In the genomic region with DNA sequence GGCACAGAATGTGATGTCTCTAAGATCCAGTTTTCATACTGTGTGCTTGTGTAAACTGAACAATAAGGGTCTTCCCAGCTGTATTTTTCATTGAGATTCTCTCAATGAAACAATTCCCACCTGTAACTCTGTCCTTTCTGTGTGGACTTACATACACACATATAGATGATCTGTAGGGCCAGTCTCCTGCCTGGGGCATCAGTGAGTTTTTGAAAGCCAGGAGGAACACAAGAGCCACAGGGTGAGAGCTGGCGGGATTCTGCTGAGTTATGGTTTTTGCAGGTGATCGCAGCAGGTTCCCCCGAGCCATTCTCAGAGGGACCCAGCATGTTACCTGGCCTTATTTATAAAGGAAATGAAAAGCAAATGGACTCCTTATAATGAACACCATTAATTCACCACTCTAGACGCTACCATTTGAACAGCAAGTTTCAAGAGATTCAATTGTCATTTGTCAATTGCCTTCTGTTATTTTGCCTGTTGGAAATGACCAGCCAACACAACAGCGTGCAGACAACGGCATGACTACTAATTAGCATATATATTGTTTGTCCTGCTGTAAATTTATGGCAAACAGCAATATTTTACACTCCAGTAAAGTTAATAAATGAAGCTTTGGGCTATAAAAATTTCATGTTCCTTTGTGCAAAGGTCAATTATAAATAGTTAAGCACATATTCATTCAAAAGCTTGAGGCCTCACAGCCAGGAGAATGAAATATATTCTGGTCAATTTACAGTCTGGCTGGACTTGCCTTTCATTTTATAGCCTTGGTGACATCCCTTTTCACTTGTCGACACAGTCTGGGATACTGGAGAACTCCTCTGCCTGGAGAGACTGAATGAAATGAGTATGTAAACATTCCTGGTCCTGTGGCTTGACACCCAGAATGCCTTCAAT, we compare ENCODE assay signal across 19 mouse cellular contexts.
"Had no signal": no experiment of that assay in that cellular context is flagged by ENCODE, and none has a peak within 500 bp of the region (broad histone marks: within the 10 kb centered on the region; RNA-seq: fewer than 3 reads in every experiment).

No protein-coding gene starts in this region.

- H3K36me3 ChIP-seq: intestine, embryonic 15.5 days; midbrain, embryonic 10.5 days had no signal

- DNase-seq: kidney, adult 11 months; kidney, adult 9 months; kidney, postnatal 10 days; kidney, postnatal 36 days; liver, postnatal 0 days; lung, embryonic 14.5 days; midbrain, embryonic 14.5 days; right cerebral cortex, adult 18-20 months; right cerebral cortex, postnatal 14 days; right cerebral cortex, postnatal 4 days; thymus, adult 2 months; thymus, postnatal 25 days had no signal

- H3K9me3 ChIP-seq: intestine, embryonic 15.5 days; midbrain, embryonic 10.5 days had no signal

- H3K4me1 ChIP-seq: intestine, embryonic 15.5 days; midbrain, embryonic 10.5 days had no signal

- H3K4me3 ChIP-seq: intestine, embryonic 15.5 days; left cerebral cortex, adult 2 months; midbrain, embryonic 10.5 days had no signal

- H3K9ac ChIP-seq: intestine, embryonic 15.5 days; liver, embryonic 14.5 days; liver, postnatal 0 days; lung, embryonic 14.5 days had no signal

- H3K4me2 ChIP-seq: intestine, embryonic 15.5 days; lung, embryonic 14.5 days had no signal

- H3K27me3 ChIP-seq: intestine, embryonic 15.5 days had no signal

- H3K27ac ChIP-seq: intestine, embryonic 15.5 days; left cerebral cortex, adult 2 months; liver, embryonic 14.5 days; macrophage; midbrain, embryonic 10.5 days; stomach, postnatal 0 days had no signal

- ATAC-seq: intestine, embryonic 15.5 days; liver, postnatal 0 days; lung, postnatal 0 days had no signal
